Mouse (Mus musculus) brain, embryonic 14.5 days (tissue): ENCODE results near the gene Cuzd1.

ENCODE experiments used
- CTCF ChIP-seq: fragments of 200-500 bp; IDR thresholded peaks from 2 replicates; pipeline ENCODE4 v1.5.1; 2012; ENCODE audit warnings: inconsistent platforms, mild to moderate bottlenecking, moderate library complexity, borderline replicate concordance; ENCODE audit not compliant: insufficient read depth, insufficient read length; ENCODE audit errors: extremely low read depth
- POLR2A ChIP-seq: fragments of 200-500 bp; IDR thresholded peaks from 2 replicates; pipeline ENCODE4 v1.6.1; 2012; ENCODE audit warnings: mild to moderate bottlenecking, inconsistent platforms, borderline replicate concordance; ENCODE audit not compliant: poor library complexity, insufficient read depth, insufficient read length, severe bottlenecking; ENCODE audit errors: extremely low read depth

DNA sequence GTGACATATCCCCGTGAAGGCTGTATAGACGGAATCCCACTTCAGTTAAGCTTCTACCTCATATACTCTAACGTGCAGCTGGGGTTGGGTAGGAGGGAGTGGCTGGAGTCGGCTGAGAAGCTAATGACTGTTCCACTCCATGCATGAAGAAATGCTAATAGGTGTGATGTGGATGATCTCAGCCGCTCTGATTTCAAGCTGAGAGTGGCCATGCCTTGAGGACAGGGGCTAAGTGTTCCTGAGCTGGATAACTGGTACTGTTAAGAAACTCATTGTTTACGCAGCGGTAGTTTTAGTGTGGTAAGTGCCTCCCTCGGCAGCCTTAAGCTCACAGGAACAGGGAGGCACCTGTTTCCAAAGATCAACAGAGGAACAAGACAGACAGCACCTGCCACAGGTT, 18.8 kb downstream of the Cuzd1 start:
- TF ChIP-seq POLR2A (no peak), CTCF (no peak)
